Mouse (Mus musculus) heart, postnatal 0 days (tissue): ENCODE data around the gene Myadm. TPM values are rescaled to one million over a fixed set of nuclear protein-coding genes. Genes with fewer than 3 reads are reported as not detected.

Source experiments
- ATAC-seq: fragments of 200-750 bp; cut with Nextera tagmentation; 2 replicates; pipeline ENCODE4 v1.8.0; 2017; ENCODE audit warnings: low read depth, moderate number of reproducible peaks, moderate library complexity; ENCODE audit not compliant: insufficient read depth
- DNase-seq: peaks from one replicate; pipeline ENCODE4 v3.0.0-alpha.2; 2016; ENCODE audit warnings: low spot score
- H3K27ac ChIP-seq: fragments of 300-500 bp; sonication (generic); 2 replicates; pipeline ENCODE4 v1.5.1; 2014; ENCODE audit warnings: low read depth, mild to moderate bottlenecking
- H3K27me3 ChIP-seq: fragments of 300-500 bp; sonication (generic); 2 replicates; pipeline ENCODE4 v1.6.1; 2014; ENCODE audit warnings: low read length, mixed read lengths; ENCODE audit not compliant: control insufficient read depth, insufficient read depth
- H3K36me3 ChIP-seq: fragments of 300-500 bp; sonication (generic); replicated peaks from 2 replicates; pipeline ENCODE4 v1.6.1; 2014; ENCODE audit warnings: low read length, mixed read lengths; ENCODE audit not compliant: control insufficient read depth, insufficient read depth
- H3K4me1 ChIP-seq: fragments of 300-500 bp; sonication (generic); 2 replicates; pipeline ENCODE4 v1.6.1; 2014; ENCODE audit warnings: antibody characterized with exemption; ENCODE audit not compliant: control insufficient read depth, insufficient read depth
- H3K4me2 ChIP-seq: fragments of 300-500 bp; sonication (generic); 2 replicates; pipeline ENCODE4 v1.6.1; 2014; ENCODE audit warnings: low read depth, mild to moderate bottlenecking, low read length, moderate library complexity
- H3K4me3 ChIP-seq: fragments of 300-500 bp; sonication (generic); 2 replicates; pipeline ENCODE4 v1.5.1; 2014; ENCODE audit warnings: low read depth, low read length
- H3K9ac ChIP-seq: fragments of 300-500 bp; sonication (generic); replicated peaks from 2 replicates; pipeline ENCODE4 v1.6.1; 2014; ENCODE audit warnings: low read depth, low read length, mixed read lengths
- H3K9me3 ChIP-seq: fragments of 300-500 bp; sonication (generic); replicated peaks from 2 replicates; pipeline ENCODE4 v1.6.1; 2016; ENCODE audit warnings: low read length; ENCODE audit not compliant: control insufficient read depth
- CTCF ChIP-seq: IDR thresholded peaks from 2 replicates; pipeline ENCODE4 v1.5.1; 2016; ENCODE audit warnings: antibody characterized with exemption, control low read depth, low read depth
- EP300 ChIP-seq: IDR thresholded peaks from 2 replicates; pipeline ENCODE4 v1.6.1; 2016; ENCODE audit warnings: antibody characterized with exemption, low read depth
- WGBS: fragments of 180-500 bp; shearing (Covaris S2); extraction: QIAGEN DNeasy Blood & Tissue Kit; methylation state at CpG from one replicate; pipeline ENCODE4 v1.1.7; 2014; 5-methylcytosine and 5-hydroxymethylcytosine counted together
- polyA plus RNA-seq: library from polyadenylated mRNA; unstranded; fragments of >200 nt; fragmentation: Nextera tagmentation; extraction: Ambion mirVana; gene quantifications from 2 replicates; pipeline ENCODE4 v1.2.1, GENCODE M21; 2015
- total RNA-seq: library from RNA; depleted of rRNA; stranded (reverse); fragments of >200 nt; gene quantifications from 2 replicates; pipeline ENCODE4 v1.2.3, GENCODE M21; 2014; ENCODE audit warnings: low replicate concordance

The Myadm gene
- total and polyA plus RNA-seq, 2 experiments from 2014 or later: 123 to 223 TPM

GRCm38 (mm10) chr7:3303276-3303781 lies 14.4 kb downstream of the Myadm start:
- Histone ChIP-seq H3K27ac (no peak overlapping the region), H3K9me3 (no peaks in the 10 kb centered on the region), H3K36me3 (peaks cover 16% of the 10 kb centered on the region), H3K9ac (peak overlapping the region; percentile 52; the same call in 1 of the 2 replicates), H3K27me3 (peaks cover 18% of the 10 kb centered on the region), H3K4me2 (peak overlapping the region; percentile 75), H3K4me1 (peaks cover 6% of the 10 kb centered on the region), H3K4me3 (peak overlapping the region; percentile 43)
- ATAC-seq (peak; percentile 10; the same call in 1 of the 2 replicates), DNase-seq (no peak)
- WGBS: under 1% methylated on average over 24 of the region's 29 CpGs
- TF ChIP-seq CTCF: no peak
- TF ChIP-seq EP300: no peak

DNA sequence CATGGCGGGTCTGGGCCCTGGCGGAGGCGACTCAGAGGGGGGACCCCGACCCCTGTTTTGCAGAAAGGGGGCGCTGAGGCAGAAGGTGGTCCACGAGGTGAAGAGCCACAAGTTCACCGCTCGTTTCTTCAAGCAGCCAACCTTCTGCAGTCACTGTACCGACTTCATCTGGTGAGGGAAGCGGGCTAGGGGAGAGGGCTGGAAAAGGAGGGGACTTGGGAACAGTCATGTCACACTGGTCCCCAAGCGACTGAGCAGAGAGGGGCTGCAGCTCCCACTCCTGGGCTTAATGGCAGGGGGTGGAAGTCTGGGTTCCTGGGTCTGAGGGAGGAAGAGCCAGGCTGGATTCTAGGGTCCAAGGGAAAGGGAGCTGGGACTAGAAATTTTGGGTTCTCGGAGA lies 14.9 kb downstream of the Myadm start:
- ATAC-seq (no peak), DNase-seq (no peak)
- 9% methylated on average over 12 of the region's 12 CpGs for WGBS
- no peak overlapping the region; the same call in 1 of the 2 replicates for H3K9ac ChIP-seq
- TF ChIP-seq CTCF (no peak), EP300 (no peak)
- peak overlapping the region; percentile 75 for H3K4me2 ChIP-seq
- peak overlapping the region; percentile 43 for H3K4me3 ChIP-seq
- no peaks in the 10 kb centered on the region for H3K9me3 ChIP-seq
- H3K27me3 ChIP-seq: peaks cover 18% of the 10 kb centered on the region
- H3K36me3 ChIP-seq: peaks cover 11% of the 10 kb centered on the region; the same call in 1 of the 2 replicates
- peaks cover 3% of the 10 kb centered on the region; the same call in 1 of the 2 replicates for H3K4me1 ChIP-seq
- H3K27ac ChIP-seq: no peak overlapping the region

DNA sequence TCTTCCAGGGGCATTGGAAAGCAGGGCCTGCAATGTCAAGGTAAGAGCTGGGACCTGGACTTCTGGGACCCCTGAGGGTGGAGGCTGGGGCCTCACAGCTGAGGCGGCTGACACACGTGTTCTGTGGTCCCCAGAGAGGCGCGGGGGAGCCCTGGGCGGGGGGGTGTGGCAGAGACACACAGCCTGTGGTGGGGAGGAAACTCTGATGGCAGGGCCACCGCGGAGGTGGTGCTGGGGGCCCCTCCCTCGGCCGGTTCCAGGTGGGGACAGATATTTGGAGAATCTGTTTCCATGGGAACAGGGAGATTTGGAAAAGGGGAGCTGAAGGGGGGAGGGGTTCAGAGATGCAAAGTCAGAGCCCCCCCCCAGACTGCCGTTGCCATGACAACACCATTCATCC lies 15.4 kb downstream of the Myadm start:
- H3K9ac ChIP-seq: no peak overlapping the region
- 12% methylated on average over 9 of the region's 10 CpGs for WGBS
- peaks cover 9% of the 10 kb centered on the region; the same call in 1 of the 2 replicates for H3K36me3 ChIP-seq
- H3K4me2 ChIP-seq: no peak overlapping the region
- TF ChIP-seq EP300 (no peak), CTCF (no peak)
- H3K27ac ChIP-seq: no peak overlapping the region
- H3K27me3 ChIP-seq: peaks cover 18% of the 10 kb centered on the region
- H3K9me3 ChIP-seq: no peaks in the 10 kb centered on the region
- peaks cover 3% of the 10 kb centered on the region; the same call in 1 of the 2 replicates for H3K4me1 ChIP-seq
- no peak for DNase-seq
- no peak overlapping the region for H3K4me3 ChIP-seq
- no peak for ATAC-seq

- peaks cover 18% of the 10 kb centered on the region for H3K27me3 ChIP-seq
- 69% methylated on average over 3 of the region's 3 CpGs for WGBS
- H3K27ac ChIP-seq: no peak overlapping the region
These were observed 17.5 kb downstream of the Myadm start for GRCm38 (mm10) chr7:3306400-3306799.

GRCm38 (mm10) chr7:3308646-3309045 lies 19.8 kb downstream of the Myadm start:
- Histone ChIP-seq H3K4me1 (no peaks in the 10 kb centered on the region), H3K4me3 (no peak overlapping the region), H3K9me3 (no peaks in the 10 kb centered on the region), H3K4me2 (no peak overlapping the region), H3K9ac (no peak overlapping the region), H3K27me3 (peaks cover 16% of the 10 kb centered on the region), H3K27ac (no peak overlapping the region), H3K36me3 (no peaks in the 10 kb centered on the region)
- 60% methylated on average over 4 of the region's 4 CpGs for WGBS
- TF ChIP-seq CTCF (no peak), EP300 (no peak)
- DNase-seq (no peak), ATAC-seq (no peak)

More at GRCm38 (mm10) chr7:3306400-3306799, 17.5 kb downstream of the Myadm start:
- ATAC-seq (no peak), DNase-seq (no peak)
- Histone ChIP-seq H3K36me3 (no peaks in the 10 kb centered on the region), H3K9ac (no peak overlapping the region), H3K9me3 (no peaks in the 10 kb centered on the region), H3K4me1 (peaks cover 3% of the 10 kb centered on the region; the same call in 1 of the 2 replicates), H3K4me3 (no peak overlapping the region), H3K4me2 (no peak overlapping the region)
- TF ChIP-seq EP300: no peak
- no peak for TF ChIP-seq CTCF

DNA sequence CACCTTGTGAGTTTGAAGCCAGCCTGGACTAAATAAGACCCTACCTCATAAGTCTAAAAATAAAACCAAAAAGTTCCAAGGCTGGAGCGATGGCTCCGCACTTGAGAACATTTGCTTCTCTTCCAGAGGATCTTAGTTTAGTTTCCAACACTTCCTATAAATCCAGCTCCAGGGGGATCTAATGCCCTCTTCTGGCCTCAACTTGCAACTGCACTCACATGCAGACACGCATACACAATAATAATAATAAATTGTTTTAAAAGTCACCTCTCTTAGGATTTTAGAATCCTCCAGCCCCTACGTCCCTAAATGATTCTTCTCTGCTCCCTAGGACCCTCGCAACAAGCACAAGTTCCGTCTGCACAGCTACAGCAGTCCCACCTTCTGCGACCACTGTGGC lies 21.4 kb downstream of the Myadm start:
- Histone ChIP-seq H3K36me3 (no peaks in the 10 kb centered on the region), H3K4me2 (no peak overlapping the region), H3K9me3 (no peaks in the 10 kb centered on the region), H3K27ac (no peak overlapping the region), H3K27me3 (peaks cover 3% of the 10 kb centered on the region; the same call in 1 of the 2 replicates), H3K4me3 (no peak overlapping the region), H3K4me1 (no peaks in the 10 kb centered on the region), H3K9ac (no peak overlapping the region)
- WGBS: 94% methylated on average over 7 of the region's 7 CpGs
- ATAC-seq (no peak), DNase-seq (no peak)
- TF ChIP-seq CTCF: no peak
- TF ChIP-seq EP300: no peak
